Mouse (Mus musculus): ENCODE measurements around the gene Gm20920.
"Not testable (repeated sequence)": the region's sequence is repeated elsewhere in the genome, so short reads cannot be mapped to it uniquely, and the experiment has no call there.

The Gm20920 gene

DNA sequence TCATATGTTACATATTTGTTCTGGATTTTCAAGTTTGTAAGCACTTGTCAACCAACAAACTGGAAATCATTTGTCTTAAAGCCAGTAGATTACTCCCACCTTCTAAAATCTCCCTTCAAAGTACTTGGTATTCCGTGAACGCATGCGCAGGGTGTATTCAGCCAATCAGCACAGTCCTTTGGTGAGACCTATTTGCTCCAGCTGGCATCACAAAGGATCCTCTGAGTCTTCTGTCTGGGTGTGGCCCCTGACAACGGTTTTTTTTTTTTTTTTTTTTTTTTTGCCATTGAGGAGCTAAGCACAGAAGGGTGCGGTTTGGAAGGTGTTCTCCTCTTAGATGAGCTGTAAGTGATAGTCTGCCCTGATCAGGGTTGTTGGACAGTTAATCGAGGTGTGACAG is at the start of gene Gm20920:
Gm20920 (plus strand) TSS at position 301 of the 400 bp plus-strand sequence.
- not testable (repeated sequence) for H3K27me3 ChIP-seq (ENCODE audit: insufficient read depth, low read length); H3K9me3 ChIP-seq (ENCODE audit: low read length); H3K4me1 ChIP-seq (replicated peaks; ENCODE audit: low read depth, low read length); H3K4me3 ChIP-seq (replicated peaks; ENCODE audit: low read length); H3K36me3 ChIP-seq (ENCODE audit: insufficient read depth, low read length)

Data from E14TG2a.4 (cell line).